Mouse (Mus musculus): ENCODE results near the gene Klc3.

Klc3 gene

GRCm38 (mm10) chr7:19362276-19362675, 41.6 kb downstream of the Klc3 start:
- in situ Hi-C loops (cut with MboI, MseI): loop anchor here (10.0 kb wide), 1 partner anchor 57 kb away; no protein-coding TSS in a partner anchor

- in situ Hi-C loops (cut with MboI, MseI): loop anchor here (10.0 kb wide), 1 partner anchor 57 kb away; no protein-coding TSS in a partner anchor
These were observed 42.2 kb downstream of the Klc3 start for GRCm38 (mm10) chr7:19361720-19362119.

- in situ Hi-C loops (cut with MboI, MseI): loop anchor here (10.0 kb wide), 1 partner anchor 56 kb away; no protein-coding TSS in a partner anchor
These were observed 43.0 kb downstream of the Klc3 start for GRCm38 (mm10) chr7:19360944-19361343.

- in situ Hi-C loops (cut with MboI, MseI): loop anchor here (10.0 kb wide), 1 partner anchor 55 kb away; no protein-coding TSS in a partner anchor
These were observed 43.8 kb downstream of the Klc3 start for GRCm38 (mm10) chr7:19359892-19360641.

GRCm38 (mm10) chr7:19359299-19359891, 44.5 kb downstream of the Klc3 start, which contains the start of the genes Cd3eap and Ppp1r13l:
TSS of gene Cd3eap (minus strand) at chr7:19359483.
TSS of gene Ppp1r13l (plus strand) at chr7:19359749.
- in situ Hi-C loops (cut with MboI, MseI): no loop called here

- in situ Hi-C loops (cut with MboI, MseI): no loop called here
These were observed 45.3 kb downstream of the Klc3 start for GRCm38 (mm10) chr7:19358634-19359033.

GRCm38 (mm10) chr7:19357381-19358375, 46.2 kb downstream of the Klc3 start:
- in situ Hi-C loops (cut with MboI, MseI): no loop called here

- in situ Hi-C loops (cut with MboI, MseI): no loop called here
These were observed 47.6 kb downstream of the Klc3 start for GRCm38 (mm10) chr7:19356311-19356710.

GRCm38 (mm10) chr7:19354991-19355390, 48.9 kb downstream of the Klc3 start:
- in situ Hi-C loops (cut with MboI, MseI): no loop called here

- in situ Hi-C loops (cut with MboI, MseI): no loop called here
These were observed 53.7 kb downstream of the Klc3 start for GRCm38 (mm10) chr7:19350221-19350620.

GRCm38 (mm10) chr7:19349188-19349915, 54.6 kb downstream of the Klc3 start:
- in situ Hi-C loops (cut with MboI, MseI): no loop called here

GRCm38 (mm10) chr7:19344938-19345471, 58.9 kb downstream of the Klc3 start:
- in situ Hi-C loops (cut with MboI, MseI): loop anchor here (5.0 kb wide), 1 partner anchor 38 kb away; no protein-coding TSS in a partner anchor
